Mouse (Mus musculus): ENCODE measurements around the gene Fgfrl1. TPM values are rescaled to one million over a fixed set of nuclear protein-coding genes. Genes with fewer than 3 reads are reported as not detected.

Fgfrl1 gene
- 1.8 TPM for polyA plus RNA-seq (2017; shearing (Covaris generic))

GRCm38 (mm10) chr5:108692271-108692670 is at the start of gene Fgfrl1:
Fgfrl1 (plus strand) TSS chr5:108692382.

GRCm38 (mm10) chr5:108659698-108660631 is 32.2 kb upstream of the Fgfrl1 start, which contains the start of gene Idua:
Idua (plus strand) TSS chr5:108660331.

GRCm38 (mm10) chr5:108668977-108669936 is 22.9 kb upstream of the Fgfrl1 start, which contains the start of gene Dgkq:
Dgkq (minus strand) TSS chr5:108669672.

GRCm38 (mm10) chr5:108675251-108675816 is 16.8 kb upstream of the Fgfrl1 start, which contains the start of gene Slc26a1:
Slc26a1 (minus strand) TSS chr5:108675569.

Other genes with a start within 250 kb of the Fgfrl1 start
- gene Mfsd7a, start 243.5 kb upstream of the Fgfrl1 start, polyA plus RNA-seq (2017; shearing (Covaris generic)), result not detected
- gene Pcgf3, start 231.2 kb upstream of the Fgfrl1 start, polyA plus RNA-seq (2017; shearing (Covaris generic)), result 13.6 TPM
- not detected for gene Cplx1, start 142.4 kb upstream of the Fgfrl1 start, polyA plus RNA-seq (2017; shearing (Covaris generic))
- 162 TPM for gene Gak, start 62.6 kb upstream of the Fgfrl1 start, polyA plus RNA-seq (2017; shearing (Covaris generic))
- gene Tmem175, start 62.6 kb upstream of the Fgfrl1 start, polyA plus RNA-seq (2017; shearing (Covaris generic)), result 42.9 TPM
- gene Idua, start 32.1 kb upstream of the Fgfrl1 start, polyA plus RNA-seq (2017; shearing (Covaris generic)), result 47.9 TPM
- 20.9 TPM for gene Dgkq, start 22.7 kb upstream of the Fgfrl1 start, polyA plus RNA-seq (2017; shearing (Covaris generic))
- gene Slc26a1, start 16.8 kb upstream of the Fgfrl1 start, polyA plus RNA-seq (2017; shearing (Covaris generic)), result 0.13 TPM
- gene Rnf212, start 82.6 kb downstream of the Fgfrl1 start, polyA plus RNA-seq (2017; shearing (Covaris generic)), result not detected
- gene Tmed11, start 103.0 kb downstream of the Fgfrl1 start, polyA plus RNA-seq (2017; shearing (Covaris generic)), result not detected
- gene Vmn2r8, start 116.5 kb downstream of the Fgfrl1 start, polyA plus RNA-seq (2017; shearing (Covaris generic)), result not detected
- gene Vmn2r9, start 160.2 kb downstream of the Fgfrl1 start, polyA plus RNA-seq (2017; shearing (Covaris generic)), result not detected